Mouse (Mus musculus): Measurements from ENCODE around the gene Zfp931. TPM values are rescaled to one million over a fixed set of nuclear protein-coding genes. Genes with fewer than 3 reads are reported as not detected.
"Not testable (repeated sequence)": the region's sequence is repeated elsewhere in the genome, so short reads cannot be mapped to it uniquely, and the experiment has no call there.

The Zfp931 gene
- total RNA-seq, 1 experiment = 19.5 TPM

- DNase-seq (ENCODE audit: low read depth, low spot score); H3K9me3 ChIP-seq (ENCODE audit: control insufficient read depth, insufficient read depth, low read depth, low read length); H3K36me3 ChIP-seq (ENCODE audit: control insufficient read depth, insufficient read depth, low read length, poor library complexity, severe bottlenecking); H3K27ac ChIP-seq (ENCODE audit: insufficient read depth, low read depth, low read length, poor library complexity, severe bottlenecking); in situ Hi-C loops (cut with MboI; ENCODE audit: low sequenced_read_pairs in 2 of 2, unreplicated experiment in 2 of 2); H3K4me1 ChIP-seq (ENCODE audit: control insufficient read depth in 2 of 2, insufficient read depth in 2 of 2, low read length in 2 of 2, poor library complexity in 1 of 2): not testable (repeated sequence)
- TF ChIP-seq CHD2 (IDR thresholded peaks at IDR 0.05; ENCODE audit: low read depth, low read length) = peak; percentile 30; the same call in 1 of the 2 replicates
- Histone ChIP-seq H3K9ac (ENCODE audit: insufficient read depth, low read depth, low read length, poor library complexity, severe bottlenecking) (peak within 1 kb of the TSS; percentile 46), H3K4me3 (ENCODE audit: insufficient read depth in 1 of 2, low read depth in 1 of 2, low read length in 2 of 2, poor library complexity in 1 of 2, severe bottlenecking in 1 of 2) (peak within 1 kb of the TSS; percentile 70 to 88)
Observed at GRCm38 (mm10) chr2:178023011-178023611, 55.2 kb downstream of the Zfp931 start, which contains the start of gene Zfp971. TSS of gene Zfp971 (plus strand) at chr2:178023284.

- H3K9ac ChIP-seq (ENCODE audit: insufficient read depth, low read depth, low read length, poor library complexity, severe bottlenecking); H3K4me3 ChIP-seq (ENCODE audit: insufficient read depth in 1 of 2, low read depth in 1 of 2, low read length in 2 of 2, poor library complexity in 1 of 2, severe bottlenecking in 1 of 2); DNase-seq (ENCODE audit: low read depth, low spot score); H3K4me1 ChIP-seq (ENCODE audit: control insufficient read depth in 2 of 2, insufficient read depth in 2 of 2, low read length in 2 of 2, poor library complexity in 1 of 2); in situ Hi-C loops (cut with MboI; ENCODE audit: low sequenced_read_pairs in 2 of 2, unreplicated experiment in 2 of 2); H3K27ac ChIP-seq (ENCODE audit: insufficient read depth, low read depth, low read length, poor library complexity, severe bottlenecking); H3K9me3 ChIP-seq (ENCODE audit: control insufficient read depth, insufficient read depth, low read depth, low read length); H3K36me3 ChIP-seq (ENCODE audit: control insufficient read depth, insufficient read depth, low read length, poor library complexity, severe bottlenecking): not testable (repeated sequence)
Observed at GRCm38 (mm10) chr2:178020773-178021172, 57.5 kb downstream of the Zfp931 start.

- H3K4me1 ChIP-seq (ENCODE audit: control insufficient read depth in 2 of 2, insufficient read depth in 2 of 2, low read length in 2 of 2, poor library complexity in 1 of 2); in situ Hi-C loops (cut with MboI; ENCODE audit: low sequenced_read_pairs in 2 of 2, unreplicated experiment in 2 of 2); H3K9ac ChIP-seq (ENCODE audit: insufficient read depth, low read depth, low read length, poor library complexity, severe bottlenecking); DNase-seq (ENCODE audit: low read depth, low spot score); H3K4me3 ChIP-seq (ENCODE audit: insufficient read depth in 1 of 2, low read depth in 1 of 2, low read length in 2 of 2, poor library complexity in 1 of 2, severe bottlenecking in 1 of 2); H3K9me3 ChIP-seq (ENCODE audit: control insufficient read depth, insufficient read depth, low read depth, low read length); H3K36me3 ChIP-seq (ENCODE audit: control insufficient read depth, insufficient read depth, low read length, poor library complexity, severe bottlenecking); H3K27ac ChIP-seq (ENCODE audit: insufficient read depth, low read depth, low read length, poor library complexity, severe bottlenecking): not testable (repeated sequence)
Observed at GRCm38 (mm10) chr2:178019486-178019885, 58.8 kb downstream of the Zfp931 start.

Other genes starting within 250 kb of the Zfp931 start
- 51.2 TPM in 2 replicates for gene Gm14325, start 238.1 kb downstream of the Zfp931 start, total RNA-seq (2012; rRNA removed)
- gene Gm14327, start 181.4 kb downstream of the Zfp931 start, total RNA-seq (2012; rRNA removed) = 3.7 and 4.3 TPM in 2 replicates
- gene Zfp972, start 152.9 kb downstream of the Zfp931 start, total RNA-seq (2012; rRNA removed) = 3.8 and 4.3 TPM in 2 replicates
- 26.1 and 28.1 TPM in 2 replicates for gene Gm14326, start 121.2 kb downstream of the Zfp931 start, total RNA-seq (2012; rRNA removed)
- gene Zfp971, start 55.2 kb downstream of the Zfp931 start, total RNA-seq (2012; rRNA removed) = 25.7 and 27.2 TPM in 2 replicates
- gene Phactr3, start 40.5 kb upstream of the Zfp931 start, total RNA-seq (2012; rRNA removed) = 1.1 and 1.2 TPM in 2 replicates